9 mouse cellular contexts compared by ENCODE assay signal in the genomic region with DNA sequence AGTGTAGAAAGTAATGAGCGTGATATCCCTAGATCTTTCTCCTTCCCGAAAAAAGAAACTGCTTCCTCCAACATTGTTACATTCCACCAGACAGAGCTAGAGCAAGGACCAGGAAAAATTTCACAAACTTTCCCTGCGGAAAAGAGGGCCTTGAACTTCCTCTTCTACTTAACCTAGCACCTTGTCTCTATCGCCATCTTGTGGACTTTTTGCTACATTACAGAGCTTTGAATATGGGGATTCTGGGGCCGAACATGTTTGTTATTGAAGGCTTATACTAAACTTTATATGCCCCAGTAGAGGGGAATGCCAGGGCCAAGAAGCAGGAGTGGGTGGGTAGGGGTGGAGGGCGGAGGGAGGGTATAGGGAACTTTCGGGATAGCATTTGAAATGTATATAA. TPM values are rescaled to one million over a fixed set of nuclear protein-coding genes. Genes with fewer than 3 reads are reported as not detected.
DNase-seq lines count a peak whose midpoint lies in the region; ATAC-seq and TF ChIP-seq lines count a peak whose summit lies in the region.
"Had no signal": no experiment of that assay in that cellular context is flagged by ENCODE, and none has a peak within 500 bp of the region (broad histone marks: within the 10 kb centered on the region; RNA-seq: fewer than 3 reads in every experiment).

No protein-coding gene starts in this region.

- no peak overlapping the region for H3K27ac ChIP-seq in ES-E14 (ENCODE audit: insufficient read depth, low read depth, low read length, poor library complexity, severe bottlenecking)
- no peak overlapping the region for H3K27ac ChIP-seq in embryonic facial prominence, embryonic 14.5 days (replicated peaks; ENCODE audit: low read depth, low read length)

- H3K27me3 ChIP-seq in embryonic facial prominence, embryonic 14.5 days (replicated peaks; ENCODE audit: control insufficient read depth, insufficient read depth, low read length): peaks cover 35% of the 10 kb centered on the region

- H3K4me3 ChIP-seq in ES-E14 (ENCODE audit: insufficient read depth in 1 of 2, low read depth in 1 of 2, low read length in 2 of 2, poor library complexity in 1 of 2, severe bottlenecking in 1 of 2): no peak overlapping the region; a peak in 1 of 4 replicates
- no peak overlapping the region for H3K4me3 ChIP-seq in embryonic facial prominence, embryonic 14.5 days (ENCODE audit: low read depth, low read length)
- H3K4me3 ChIP-seq: erythroblast, embryonic 14.5 days had no signal

- no peaks in the 10 kb centered on the region; a peak in 1 of 4 replicates for H3K4me1 ChIP-seq in ES-E14 (ENCODE audit: control insufficient read depth in 2 of 2, insufficient read depth in 2 of 2, low read length in 2 of 2, poor library complexity in 1 of 2)
- no peaks in the 10 kb centered on the region for H3K4me1 ChIP-seq in embryonic facial prominence, embryonic 14.5 days (ENCODE audit: control insufficient read depth, insufficient read depth, low read length)

- no peaks in the 10 kb centered on the region for H3K9me3 ChIP-seq in ES-E14 (ENCODE audit: control insufficient read depth, insufficient read depth, low read depth, low read length)
- H3K9me3 ChIP-seq in embryonic facial prominence, embryonic 14.5 days (ENCODE audit: control insufficient read depth, low read length): no peaks in the 10 kb centered on the region

- DNase-seq in kidney, adult 8-10 months: peak; percentile 2 to 44
- DNase-seq in kidney, postnatal 4 days: no peak
- DNase-seq in B cell, adult 2 months: peak; percentile 31 to 55
- no peak for DNase-seq in ES-E14 (ENCODE audit: low read depth, low spot score)
- peak; percentile 35 for DNase-seq in embryonic facial prominence, embryonic 14.5 days (ENCODE audit: low spot score)
- peak; percentile 25 for DNase-seq in retina, adult 2 months (ENCODE audit: low read depth, low spot score)
- no peak for DNase-seq in right cerebral cortex, postnatal 4 days

- H3K9ac ChIP-seq in ES-E14 (ENCODE audit: insufficient read depth, low read depth, low read length, poor library complexity, severe bottlenecking): peak overlapping the region; percentile 5; the same call in 1 of the 2 replicates
- H3K9ac ChIP-seq in embryonic facial prominence, embryonic 14.5 days (ENCODE audit: low read depth, low read length): no peak overlapping the region

- no peaks in the 10 kb centered on the region for H3K36me3 ChIP-seq in ES-E14 (ENCODE audit: control insufficient read depth, insufficient read depth, low read length, poor library complexity, severe bottlenecking)
- H3K36me3 ChIP-seq in embryonic facial prominence, embryonic 14.5 days (ENCODE audit: control insufficient read depth, insufficient read depth, low read length): no peaks in the 10 kb centered on the region

- ATAC-seq in embryonic facial prominence, embryonic 14.5 days (ENCODE audit: low read depth): no peak

- in situ Hi-C loops in ES-E14 (cut with MboI; ENCODE audit: low sequenced_read_pairs in 2 of 2, unreplicated experiment in 2 of 2): loop anchor here in 1 of 2 experiments (10.0 kb wide), 1 partner anchor 179 kb away; no protein-coding TSS in a partner anchor

- no peak overlapping the region for H3K4me2 ChIP-seq in embryonic facial prominence, embryonic 14.5 days (ENCODE audit: low read depth, low read length)

- WGBS in embryonic facial prominence, embryonic 14.5 days: 37% methylated on average over 7 of the region's 7 CpGs

TF ChIP-seq in ES-E14, 5 proteins besides CTCF, POLR2A, EP300 and RAD21:
- TF ChIP-seq HCFC1 (IDR thresholded peaks at IDR 0.05; ENCODE audit: borderline replicate concordance, insufficient read depth, low read length): no peak
- 0 out of 2 replicates have a peak, but pooled peaks have one; percentile 5 for TF ChIP-seq ZC3H11A (IDR thresholded peaks at IDR 0.05; ENCODE audit: borderline replicate concordance, low read depth, low read length)

RNA-seq across cellular contexts. Expression of a gene that starts 21.9 kb away (rescaled TPM):
- total RNA-seq in ES-E14 (2012; rRNA removed): not detected in 2 replicates
- polyA plus RNA-seq in embryonic facial prominence, embryonic 14.5 days (2014; fragmentation: Nextera tagmentation; extraction: Ambion mirVana): not detected in 2 replicates
- polyA plus RNA-seq: erythroblast, embryonic 14.5 days; lung, embryonic 16.5 days had no signal

RNA-seq across cellular contexts. Expression of a gene that starts 29.5 kb away (rescaled TPM):
- 3.0 and 4.3 TPM in 2 replicates for total RNA-seq in ES-E14 (2012; rRNA removed)
- polyA plus RNA-seq in embryonic facial prominence, embryonic 14.5 days (2014; fragmentation: Nextera tagmentation; extraction: Ambion mirVana): 0.35 and 0.65 TPM in 2 replicates
- polyA plus RNA-seq: erythroblast, embryonic 14.5 days had no signal

Comparison
In these comparisons a context has a peak if more than half of its experiments do, and no peak if none do; other contexts are left out.
1. DNase-seq: peak in kidney, adult 8-10 months (2 of 2), B cell, adult 2 months (2 of 2), embryonic facial prominence, embryonic 14.5 days (single experiment) and retina, adult 2 months (single experiment); none in kidney, postnatal 4 days (0 of 2), ES-E14 (single experiment) and right cerebral cortex, postnatal 4 days (single experiment).